Comparison of ENCODE assay signal across 8 mouse cellular contexts in genomic region chr13:107889588-107889984, GRCm38 (mm10).
DNase-seq lines count a peak whose midpoint lies in the region; ATAC-seq and TF ChIP-seq lines count a peak whose summit lies in the region.

No protein-coding gene starts in this region.

- DNase-seq in kidney, postnatal 10 days: no peak
- no peak for DNase-seq in CH12.LX (ENCODE audit: extremely low read depth)
- no peak for DNase-seq in embryonic facial prominence, embryonic 10.5 days (ENCODE audit: low spot score)
- no peak for DNase-seq in yolk sac, embryonic 10.5 days (ENCODE audit: low spot score)
- no peak for DNase-seq in frontal cortex, postnatal 36 days (ENCODE audit: low spot score in 2 of 2)

- H3K4me3 ChIP-seq in kidney, embryonic 15.5 days (replicated peaks): peak overlapping the region; percentile 97
- H3K4me3 ChIP-seq in CH12.LX (replicated peaks in 1 of 3; ENCODE audit: low read depth in 2 of 3, low read length in 2 of 3, poor library complexity in 1 of 3): peak overlapping the region; percentile 74 to 100 (median 77)
- H3K4me3 ChIP-seq in embryonic facial prominence, embryonic 10.5 days: peak overlapping the region; percentile 97
- H3K4me3 ChIP-seq in intestine, postnatal 0 days (ENCODE audit: low read depth, low read length): peak overlapping the region; percentile 98
- peak overlapping the region; percentile 91 for H3K4me3 ChIP-seq in olfactory bulb, adult 2 months (ENCODE audit: insufficient read depth, low read depth, low read length)

- ATAC-seq in kidney, embryonic 15.5 days (replicated peaks; ENCODE audit: low FRiP score): peak; percentile 1
- ATAC-seq in intestine, postnatal 0 days: peak; percentile 11

- peaks cover 11% of the 10 kb centered on the region for H3K79me2 ChIP-seq in CH12.LX (replicated peaks; ENCODE audit: control insufficient read depth, extremely low read depth, insufficient read depth, poor library complexity, severe bottlenecking)

- WGBS in kidney, embryonic 15.5 days: under 1% methylated on average over 53 of the region's 66 CpGs
- WGBS in embryonic facial prominence, embryonic 10.5 days: 6% methylated on average over 61 of the region's 66 CpGs
- WGBS in intestine, postnatal 0 days: 3% methylated on average over 23 of the region's 66 CpGs
- WGBS in olfactory bulb, adult 2 months: 16% methylated on average over 66 of the region's 66 CpGs

- H3K4me2 ChIP-seq in kidney, embryonic 15.5 days: peak overlapping the region; percentile 88
- H3K4me2 ChIP-seq in CH12.LX (ENCODE audit: insufficient read depth, low read depth, poor library complexity, severe bottlenecking): peak overlapping the region; percentile 99; the same call in 1 of the 2 replicates
- peak overlapping the region; percentile 89 for H3K4me2 ChIP-seq in intestine, postnatal 0 days (replicated peaks; ENCODE audit: low read depth)

- TF ChIP-seq RAD21 in CH12.LX (IDR thresholded peaks at IDR 0.05; ENCODE audit: low read depth, low read length): no peak

- TF ChIP-seq POLR2A in CH12.LX (IDR thresholded peaks at IDR 0.05; ENCODE audit: low read depth, low read length): no peak
- TF ChIP-seq POLR2A in olfactory bulb, adult 2 months (IDR thresholded peaks at IDR 0.05; ENCODE audit: insufficient read depth, low read depth, low read length): no peak

- TF ChIP-seq CTCF in CH12.LX (conservative IDR thresholded peaks at IDR 0.05 in 1 of 2, IDR thresholded peaks at IDR 0.05 in 1 of 2; ENCODE audit: low read depth in 2 of 2, low read length in 2 of 2): no peak
- TF ChIP-seq CTCF in intestine, postnatal 0 days (IDR thresholded peaks at IDR 0.05; ENCODE audit: low read depth): no peak
- TF ChIP-seq CTCF in olfactory bulb, adult 2 months (IDR thresholded peaks at IDR 0.05; ENCODE audit: insufficient read depth, low read depth, low read length): no peak

- H3K27me3 ChIP-seq in kidney, embryonic 15.5 days: 0 out of 2 replicates have a peak, but pooled peaks cover 3% of the 10 kb centered on the region
- H3K27me3 ChIP-seq in CH12.LX (replicated peaks): peaks cover 39% of the 10 kb centered on the region
- H3K27me3 ChIP-seq in embryonic facial prominence, embryonic 10.5 days (replicated peaks; ENCODE audit: low read depth, poor library complexity, severe bottlenecking): peaks cover 23% of the 10 kb centered on the region
- H3K27me3 ChIP-seq in intestine, postnatal 0 days (replicated peaks; ENCODE audit: control insufficient read depth, insufficient read depth, low read length): no peaks in the 10 kb centered on the region

- peak overlapping the region; percentile 91 for H3K9ac ChIP-seq in kidney, embryonic 15.5 days
- peak overlapping the region; percentile 58 for H3K9ac ChIP-seq in CH12.LX (ENCODE audit: insufficient read depth, low read depth)
- H3K9ac ChIP-seq in intestine, postnatal 0 days (ENCODE audit: low read depth, low read length): peak overlapping the region; percentile 84

- peaks cover 24% of the 10 kb centered on the region for H3K4me1 ChIP-seq in kidney, embryonic 15.5 days
- peaks cover 3 to 21% of the 10 kb centered on the region in 2 experiments; a peak in 3 of 4 replicates for H3K4me1 ChIP-seq in CH12.LX (ENCODE audit: control insufficient read depth in 1 of 2, insufficient read depth in 2 of 2)
- peaks cover 40% of the 10 kb centered on the region for H3K4me1 ChIP-seq in embryonic facial prominence, embryonic 10.5 days
- no peaks in the 10 kb centered on the region for H3K4me1 ChIP-seq in intestine, postnatal 0 days (replicated peaks; ENCODE audit: control insufficient read depth, insufficient read depth, low read length)
- H3K4me1 ChIP-seq in olfactory bulb, adult 2 months (ENCODE audit: control insufficient read depth, insufficient read depth, low read length): peaks cover 5% of the 10 kb centered on the region

- no peaks in the 10 kb centered on the region for H3K9me3 ChIP-seq in kidney, embryonic 15.5 days (replicated peaks)
- no peaks in the 10 kb centered on the region for H3K9me3 ChIP-seq in CH12.LX (replicated peaks; ENCODE audit: low read length)
- H3K9me3 ChIP-seq in embryonic facial prominence, embryonic 10.5 days: no peaks in the 10 kb centered on the region
- H3K9me3 ChIP-seq in intestine, postnatal 0 days (ENCODE audit: control insufficient read depth): no peaks in the 10 kb centered on the region

- no peak for TF ChIP-seq EP300 in CH12.LX (IDR thresholded peaks at IDR 0.05; ENCODE audit: low read length)

- peak overlapping the region; percentile 95 for H3K27ac ChIP-seq in kidney, embryonic 15.5 days
- H3K27ac ChIP-seq in CH12.LX (ENCODE audit: insufficient read depth, low read depth): no peak overlapping the region; the same call in 1 of the 2 replicates
- peak overlapping the region; percentile 96 for H3K27ac ChIP-seq in embryonic facial prominence, embryonic 10.5 days (replicated peaks)
- H3K27ac ChIP-seq in intestine, postnatal 0 days (ENCODE audit: low read depth, low read length): peak overlapping the region; percentile 86
- H3K27ac ChIP-seq in olfactory bulb, adult 2 months (ENCODE audit: insufficient read depth, low read depth, low read length): peak overlapping the region; percentile 65; the same call in 1 of the 2 replicates

- dilution Hi-C loops in CH12.LX (cut with MboI; ENCODE audit: extremely low pct_ligation_motif_present, extremely low pct_unique_long_range_greater_than_20kb, low sequenced_read_pairs): no loop called here

- no peaks in the 10 kb centered on the region for H3K36me3 ChIP-seq in kidney, embryonic 15.5 days
- H3K36me3 ChIP-seq in CH12.LX (replicated peaks in 1 of 2; ENCODE audit: control insufficient read depth in 1 of 2, insufficient read depth in 1 of 2, low read length in 1 of 2): peaks cover 0 to 3% of the 10 kb centered on the region in 2 experiments
- H3K36me3 ChIP-seq in embryonic facial prominence, embryonic 10.5 days (replicated peaks): 0 out of 2 replicates have a peak, but pooled peaks cover 4% of the 10 kb centered on the region
- no peaks in the 10 kb centered on the region for H3K36me3 ChIP-seq in intestine, postnatal 0 days (ENCODE audit: control insufficient read depth, insufficient read depth)

- in situ Hi-C loops in CH12.LX (cut with MboI; ENCODE audit: low pct_ligation_motif_present, low pct_unique_long_range_greater_than_20kb, low sequenced_read_pairs): loop anchor here (25.0 kb wide), 2 partner anchors 423 to 427 kb away; partner anchors contain the start of gene Depdc1b

TF ChIP-seq in CH12.LX, 34 proteins besides CTCF, POLR2A, EP300 and RAD21:
- TF ChIP-seq CHD1 (IDR thresholded peaks at IDR 0.05; ENCODE audit: low read depth, low read length): no peak
- no peak; the same call in none of the 2 replicates for TF ChIP-seq UBTF (IDR thresholded peaks at IDR 0.05; ENCODE audit: low read depth, low read length)
- TF ChIP-seq MEF2A (IDR thresholded peaks at IDR 0.05; ENCODE audit: borderline replicate concordance, low read depth, low read length): no peak
- no peak for TF ChIP-seq MXI1 (IDR thresholded peaks at IDR 0.05; ENCODE audit: low read depth, low read length)
- TF ChIP-seq RCOR1 (conservative IDR thresholded peaks at IDR 0.05; ENCODE audit: low read depth, low read length): no peak
- TF ChIP-seq MAFK (IDR thresholded peaks at IDR 0.05; ENCODE audit: insufficient replicate concordance, low read length): no peak
TF ChIP-seq in CH12.LX: peak in this region for 0.
